Mouse (Mus musculus) ES-E14 (cell line): ENCODE measurements at regions not wholly inside any gene's neighbourhood (a gene's known extent, or its start where the extent isn't known, plus 50 kb on each side); places are given as distances from the start of the nearest gene placed in this dataset.

Experiments used
- DNase-seq: peaks from one replicate; pipeline ENCODE4 v3.0.0-alpha.2; 2013; ENCODE audit warnings: low read depth, low spot score
- H3K27ac ChIP-seq: 2 replicates; pipeline ENCODE4 v1.5.1; 2012; ENCODE audit warnings: low read depth, mild to moderate bottlenecking, low read length, moderate library complexity, mixed read lengths; ENCODE audit not compliant: poor library complexity, insufficient read depth, severe bottlenecking
- H3K36me3 ChIP-seq: 2 replicates; pipeline ENCODE4 v1.6.1; 2012; ENCODE audit warnings: mild to moderate bottlenecking, low read length, moderate library complexity, mixed read lengths; ENCODE audit not compliant: control insufficient read depth, poor library complexity, insufficient read depth, severe bottlenecking
- H3K4me1 ChIP-seq, 2 experiments: fragments of 150-350 bp in 1 of 2; sonication (generic) in 1 of 2; 2 replicates each; pipeline ENCODE4 v1.6.1; 2012; ENCODE audit warnings: low read length in 2 of 2, mild to moderate bottlenecking in 1 of 2, mixed read lengths in 1 of 2; ENCODE audit not compliant: control insufficient read depth in 2 of 2, insufficient read depth in 2 of 2, poor library complexity in 1 of 2
- H3K4me3 ChIP-seq, 2 experiments: fragments of 150-350 bp in 1 of 2; sonication (generic) in 1 of 2; 2 replicates each; pipeline ENCODE4 v1.5.1; 2012; ENCODE audit warnings: low read length in 2 of 2, low read depth in 1 of 2, mild to moderate bottlenecking in 1 of 2, mixed read lengths in 1 of 2; ENCODE audit not compliant: insufficient read depth in 1 of 2, poor library complexity in 1 of 2, severe bottlenecking in 1 of 2
- H3K9ac ChIP-seq: 2 replicates; pipeline ENCODE4 v1.6.1; 2012; ENCODE audit warnings: low read depth, mild to moderate bottlenecking, low read length, mixed read lengths; ENCODE audit not compliant: poor library complexity, insufficient read depth, severe bottlenecking
- H3K9me3 ChIP-seq: fragments of 150-350 bp; sonication (generic); 2 replicates; pipeline ENCODE4 v1.6.1; 2012; ENCODE audit warnings: low read depth, mild to moderate bottlenecking, low read length; ENCODE audit not compliant: control insufficient read depth, insufficient read depth
- CHD2 ChIP-seq: IDR thresholded peaks from 2 replicates; pipeline ENCODE4 v1.6.1; 2014; ENCODE audit warnings: mild to moderate bottlenecking, low read depth, low read length, inconsistent platforms
- HCFC1 ChIP-seq: IDR thresholded peaks from 2 replicates; pipeline ENCODE4 v1.6.1; 2012; ENCODE audit warnings: low read length, inconsistent platforms, borderline replicate concordance; ENCODE audit not compliant: insufficient read depth
- MAFK ChIP-seq: IDR thresholded peaks from 2 replicates; pipeline ENCODE4 v1.6.1; 2014; ENCODE audit warnings: mild to moderate bottlenecking, low read depth, low read length, inconsistent platforms; ENCODE audit not compliant: insufficient read depth
- ZC3H11A ChIP-seq: IDR thresholded peaks from 2 replicates; pipeline ENCODE4 v1.6.1; 2012; ENCODE audit warnings: low read depth, mild to moderate bottlenecking, inconsistent platforms, low read length, borderline replicate concordance
- ZNF384 ChIP-seq: IDR thresholded peaks from 2 replicates; pipeline ENCODE4 v1.6.1; 2012; ENCODE audit warnings: low read depth, low read length, inconsistent platforms
- in situ Hi-C, 2 experiments: fragments of 600-800 bp; cut with MboI; formaldehyde crosslinking; loops; one replicate each; pipeline ENCODE4 v1.15.1; 2025; ENCODE audit warnings: low sequenced_read_pairs in 2 of 2, inconsistent platforms in 1 of 2; ENCODE audit not compliant: unreplicated experiment in 2 of 2

DNA sequence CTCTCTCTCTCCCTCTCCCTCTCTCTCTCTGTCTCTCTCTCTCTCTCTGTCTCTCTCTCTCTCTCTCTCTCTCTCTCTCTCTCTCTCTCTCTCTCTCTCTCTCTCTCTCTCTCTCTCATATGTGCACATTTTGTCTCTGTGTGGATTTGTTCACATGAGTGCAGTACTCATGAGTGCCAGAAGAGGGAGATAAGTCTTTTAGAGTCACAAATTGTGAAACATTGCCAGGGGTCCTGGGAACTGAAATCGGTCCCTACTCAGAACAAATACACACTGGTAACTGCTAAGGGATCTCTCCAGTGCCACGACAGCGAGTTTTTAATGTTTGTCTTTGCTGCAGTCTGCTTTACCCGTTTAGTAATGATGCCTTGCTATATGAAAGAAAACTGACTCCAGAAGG, 356.2 kb upstream of the Igbp1b start:
- in situ Hi-C loops: no loop called here
- TF ChIP-seq HCFC1 (no peak), MAFK (no peak)
- H3K4me3 ChIP-seq: no peak overlapping the region
- no peak overlapping the region for H3K9ac ChIP-seq
- no peaks in the 10 kb centered on the region for H3K4me1 ChIP-seq
- no peak overlapping the region for H3K27ac ChIP-seq
- H3K36me3 ChIP-seq: no peaks in the 10 kb centered on the region
- peak; percentile 57 for DNase-seq
- H3K9me3 ChIP-seq: no peaks in the 10 kb centered on the region

DNA sequence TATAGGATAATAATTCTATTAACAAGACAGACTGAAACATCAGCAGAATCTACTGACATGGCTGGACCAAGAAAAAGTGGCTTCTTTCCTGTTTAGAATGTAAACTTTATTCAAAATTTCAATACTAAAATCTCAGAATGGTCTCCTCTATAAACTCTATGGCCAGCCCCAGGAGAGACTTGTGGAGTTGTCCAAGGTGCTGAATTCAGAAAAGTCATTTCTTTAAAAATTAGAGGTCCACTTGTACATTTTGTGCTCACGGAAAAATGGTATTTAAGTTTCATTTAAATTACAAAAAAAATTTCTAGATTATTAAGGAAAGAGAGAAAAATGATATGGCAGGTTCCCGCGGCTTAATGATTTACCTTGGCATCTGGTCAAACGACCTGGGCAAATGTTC, 352.2 kb upstream of the Igbp1b start:
- H3K4me3 ChIP-seq: no peak overlapping the region
- no peak overlapping the region for H3K9ac ChIP-seq
- H3K27ac ChIP-seq: no peak overlapping the region
- no peak for TF ChIP-seq CHD2
- TF ChIP-seq ZNF384: no peak
- TF ChIP-seq HCFC1: no peak
- no peak for TF ChIP-seq MAFK
- TF ChIP-seq ZC3H11A: no peak
- in situ Hi-C loops: no loop called here
- no peak for DNase-seq
- H3K36me3 ChIP-seq: no peaks in the 10 kb centered on the region
- no peaks in the 10 kb centered on the region for H3K4me1 ChIP-seq
- no peaks in the 10 kb centered on the region for H3K9me3 ChIP-seq
